Mouse (Mus musculus): ENCODE measurements at regions not wholly inside any gene's neighbourhood (a gene's known extent, or its start where the extent isn't known, plus 50 kb on each side); places are given as distances from the start of the nearest gene placed in this dataset.

GRCm38 (mm10) chr8:126877039-126877365 is 68.6 kb downstream of the Tomm20 start:
- Histone ChIP-seq H3K9me3 (ENCODE audit: control insufficient read depth, low read length) (no peaks in the 10 kb centered on the region), H3K4me2 (no peak overlapping the region), H3K27me3 (ENCODE audit: control insufficient read depth, insufficient read depth, low read length) (no peaks in the 10 kb centered on the region), H3K36me3 (ENCODE audit: control insufficient read depth, insufficient read depth, low read length) (no peaks in the 10 kb centered on the region), H3K27ac (ENCODE audit: low read depth, low read length) (no peak overlapping the region), H3K9ac (ENCODE audit: low read length) (no peak overlapping the region), H3K4me3 (ENCODE audit: low read depth, low read length) (no peak overlapping the region), H3K4me1 (ENCODE audit: control insufficient read depth, insufficient read depth, low read length) (no peaks in the 10 kb centered on the region)
- 86% methylated on average over 9 of the region's 9 CpGs for WGBS
- DNase-seq (ENCODE audit: low spot score, missing footprints) (no peak), ATAC-seq (ENCODE audit: low FRiP score) (no peak)

- Histone ChIP-seq H3K4me2 (no peak overlapping the region), H3K9me3 (ENCODE audit: control insufficient read depth, low read length) (no peaks in the 10 kb centered on the region), H3K36me3 (ENCODE audit: control insufficient read depth, insufficient read depth, low read length) (no peaks in the 10 kb centered on the region), H3K4me3 (ENCODE audit: low read depth, low read length) (no peak overlapping the region), H3K27me3 (ENCODE audit: control insufficient read depth, insufficient read depth, low read length) (no peaks in the 10 kb centered on the region), H3K9ac (ENCODE audit: low read length) (no peak overlapping the region), H3K27ac (ENCODE audit: low read depth, low read length) (no peak overlapping the region), H3K4me1 (ENCODE audit: control insufficient read depth, insufficient read depth, low read length) (no peaks in the 10 kb centered on the region)
- WGBS = 71% methylated on average over 9 of the region's 9 CpGs
- no peak for DNase-seq (ENCODE audit: low spot score, missing footprints)
- ATAC-seq (ENCODE audit: low FRiP score) = no peak
Observed at GRCm38 (mm10) chr8:126876300-126877038, 69.2 kb downstream of the Tomm20 start.

- H3K4me2 ChIP-seq = no peak overlapping the region
- H3K4me1 ChIP-seq (ENCODE audit: control insufficient read depth, insufficient read depth, low read length) = no peaks in the 10 kb centered on the region
- ATAC-seq (ENCODE audit: low FRiP score) (no peak), DNase-seq (ENCODE audit: low spot score, missing footprints) (no peak)
- 85% methylated on average over 7 of the region's 7 CpGs for WGBS
- no peak overlapping the region for H3K27ac ChIP-seq (ENCODE audit: low read depth, low read length)
- H3K36me3 ChIP-seq (ENCODE audit: control insufficient read depth, insufficient read depth, low read length) = no peaks in the 10 kb centered on the region
- H3K27me3 ChIP-seq (ENCODE audit: control insufficient read depth, insufficient read depth, low read length) = no peaks in the 10 kb centered on the region
- no peaks in the 10 kb centered on the region for H3K9me3 ChIP-seq (ENCODE audit: control insufficient read depth, low read length)
- no peak overlapping the region for H3K9ac ChIP-seq (ENCODE audit: low read length)
- no peak overlapping the region for H3K4me3 ChIP-seq (ENCODE audit: low read depth, low read length)
Observed at GRCm38 (mm10) chr8:126875491-126876155, 70.0 kb downstream of the Tomm20 start.

GRCm38 (mm10) chr8:126874846-126875245 is 70.8 kb downstream of the Tomm20 start:
- Histone ChIP-seq H3K27me3 (ENCODE audit: control insufficient read depth, insufficient read depth, low read length) (no peaks in the 10 kb centered on the region), H3K9ac (ENCODE audit: low read length) (no peak overlapping the region), H3K36me3 (ENCODE audit: control insufficient read depth, insufficient read depth, low read length) (no peaks in the 10 kb centered on the region), H3K9me3 (ENCODE audit: control insufficient read depth, low read length) (no peaks in the 10 kb centered on the region), H3K4me1 (ENCODE audit: control insufficient read depth, insufficient read depth, low read length) (no peaks in the 10 kb centered on the region), H3K4me3 (ENCODE audit: low read depth, low read length) (no peak overlapping the region), H3K4me2 (no peak overlapping the region), H3K27ac (ENCODE audit: low read depth, low read length) (no peak overlapping the region)
- ATAC-seq (ENCODE audit: low FRiP score) = no peak
- DNase-seq (ENCODE audit: low spot score, missing footprints) = no peak
- WGBS = 91% methylated on average over 1 of the region's 1 CpGs

GRCm38 (mm10) chr8:126874126-126874730 is 71.4 kb downstream of the Tomm20 start:
- ATAC-seq (ENCODE audit: low FRiP score) = no peak
- H3K9me3 ChIP-seq (ENCODE audit: control insufficient read depth, low read length) = no peaks in the 10 kb centered on the region
- DNase-seq (ENCODE audit: low spot score, missing footprints) = no peak
- H3K36me3 ChIP-seq (ENCODE audit: control insufficient read depth, insufficient read depth, low read length) = no peaks in the 10 kb centered on the region
- H3K27ac ChIP-seq (ENCODE audit: low read depth, low read length) = no peak overlapping the region
- H3K9ac ChIP-seq (ENCODE audit: low read length) = no peak overlapping the region
- WGBS = 76% methylated on average over 6 of the region's 6 CpGs
- H3K4me1 ChIP-seq (ENCODE audit: control insufficient read depth, insufficient read depth, low read length) = no peaks in the 10 kb centered on the region
- no peak overlapping the region for H3K4me2 ChIP-seq
- H3K4me3 ChIP-seq (ENCODE audit: low read depth, low read length) = no peak overlapping the region
- H3K27me3 ChIP-seq (ENCODE audit: control insufficient read depth, insufficient read depth, low read length) = no peaks in the 10 kb centered on the region

- no peak overlapping the region for H3K9ac ChIP-seq (ENCODE audit: low read length)
- 82% methylated on average over 7 of the region's 7 CpGs for WGBS
- H3K9me3 ChIP-seq (ENCODE audit: control insufficient read depth, low read length) = no peaks in the 10 kb centered on the region
- DNase-seq (ENCODE audit: low spot score, missing footprints) = no peak
- H3K36me3 ChIP-seq (ENCODE audit: control insufficient read depth, insufficient read depth, low read length) = no peaks in the 10 kb centered on the region
- H3K27ac ChIP-seq (ENCODE audit: low read depth, low read length) = no peak overlapping the region
- no peak for ATAC-seq (ENCODE audit: low FRiP score)
- no peak overlapping the region for H3K4me3 ChIP-seq (ENCODE audit: low read depth, low read length)
- no peak overlapping the region for H3K4me2 ChIP-seq
- no peaks in the 10 kb centered on the region for H3K4me1 ChIP-seq (ENCODE audit: control insufficient read depth, insufficient read depth, low read length)
- no peaks in the 10 kb centered on the region for H3K27me3 ChIP-seq (ENCODE audit: control insufficient read depth, insufficient read depth, low read length)
Observed at GRCm38 (mm10) chr8:126873306-126873705, 72.3 kb downstream of the Tomm20 start.

- no peaks in the 10 kb centered on the region for H3K4me1 ChIP-seq (ENCODE audit: control insufficient read depth, insufficient read depth, low read length)
- no peak overlapping the region for H3K4me3 ChIP-seq (ENCODE audit: low read depth, low read length)
- H3K27ac ChIP-seq (ENCODE audit: low read depth, low read length) = no peak overlapping the region
- 86% methylated on average over 4 of the region's 4 CpGs for WGBS
- H3K9me3 ChIP-seq (ENCODE audit: control insufficient read depth, low read length) = no peaks in the 10 kb centered on the region
- ATAC-seq (ENCODE audit: low FRiP score) = no peak
- no peak overlapping the region for H3K4me2 ChIP-seq
- H3K36me3 ChIP-seq (ENCODE audit: control insufficient read depth, insufficient read depth, low read length) = no peaks in the 10 kb centered on the region
- DNase-seq (ENCODE audit: low spot score, missing footprints) = no peak
- H3K27me3 ChIP-seq (ENCODE audit: control insufficient read depth, insufficient read depth, low read length) = no peaks in the 10 kb centered on the region
- no peak overlapping the region for H3K9ac ChIP-seq (ENCODE audit: low read length)
Observed at GRCm38 (mm10) chr8:126872574-126872973, 73.1 kb downstream of the Tomm20 start.

- Histone ChIP-seq H3K9ac (ENCODE audit: low read length) (no peak overlapping the region), H3K9me3 (ENCODE audit: control insufficient read depth, low read length) (no peaks in the 10 kb centered on the region), H3K4me1 (ENCODE audit: control insufficient read depth, insufficient read depth, low read length) (no peaks in the 10 kb centered on the region), H3K36me3 (ENCODE audit: control insufficient read depth, insufficient read depth, low read length) (no peaks in the 10 kb centered on the region), H3K27me3 (ENCODE audit: control insufficient read depth, insufficient read depth, low read length) (no peaks in the 10 kb centered on the region), H3K4me2 (no peak overlapping the region), H3K27ac (ENCODE audit: low read depth, low read length) (no peak overlapping the region), H3K4me3 (ENCODE audit: low read depth, low read length) (no peak overlapping the region)
- 87% methylated on average over 8 of the region's 8 CpGs for WGBS
- ATAC-seq (ENCODE audit: low FRiP score) (no peak), DNase-seq (ENCODE audit: low spot score, missing footprints) (no peak)
Observed at GRCm38 (mm10) chr8:126872133-126872532, 73.5 kb downstream of the Tomm20 start.

GRCm38 (mm10) chr8:126869464-126869850 is 76.2 kb downstream of the Tomm20 start:
- Histone ChIP-seq H3K27me3 (ENCODE audit: control insufficient read depth, insufficient read depth, low read length) (no peaks in the 10 kb centered on the region), H3K4me2 (no peak overlapping the region), H3K27ac (ENCODE audit: low read depth, low read length) (no peak overlapping the region), H3K4me1 (ENCODE audit: control insufficient read depth, insufficient read depth, low read length) (no peaks in the 10 kb centered on the region), H3K9ac (ENCODE audit: low read length) (no peak overlapping the region), H3K36me3 (ENCODE audit: control insufficient read depth, insufficient read depth, low read length) (no peaks in the 10 kb centered on the region), H3K9me3 (ENCODE audit: control insufficient read depth, low read length) (no peaks in the 10 kb centered on the region), H3K4me3 (ENCODE audit: low read depth, low read length) (no peak overlapping the region)
- WGBS = 89% methylated on average over 1 of the region's 1 CpGs
- ATAC-seq (ENCODE audit: low FRiP score) (no peak), DNase-seq (ENCODE audit: low spot score, missing footprints) (no peak)

Data from midbrain, embryonic 11.5 days (tissue).